Mouse (Mus musculus) lung, postnatal 0 days (tissue): Measurements from ENCODE around the gene Arl6ip1.
"Not testable (repeated sequence)": the region's sequence is repeated elsewhere in the genome, so short reads cannot be mapped to it uniquely, and the experiment has no call there.

Experiments
- CTCF ChIP-seq: IDR thresholded peaks from 2 replicates; pipeline ENCODE4 v1.5.1; 2016; ENCODE audit warnings: antibody characterized with exemption, mild to moderate bottlenecking
- EP300 ChIP-seq: IDR thresholded peaks from 2 replicates; pipeline ENCODE4 v1.6.1; 2016; ENCODE audit warnings: antibody characterized with exemption, mild to moderate bottlenecking, control low read depth

GRCm38 (mm10) chr7:118170125-118170524, 40.7 kb upstream of the Arl6ip1 start:
- not testable (repeated sequence) for TF ChIP-seq CTCF, EP300
